Mouse (Mus musculus): Measurements from ENCODE around the gene Timmdc1. TPM values are rescaled to one million over a fixed set of nuclear protein-coding genes. Genes with fewer than 3 reads are reported as not detected.
"Not testable (repeated sequence)": the region's sequence is repeated elsewhere in the genome, so short reads cannot be mapped to it uniquely, and the experiment has no call there.

Timmdc1 gene
- polyA plus RNA-seq, 1 experiment = 24.4 TPM

DNA sequence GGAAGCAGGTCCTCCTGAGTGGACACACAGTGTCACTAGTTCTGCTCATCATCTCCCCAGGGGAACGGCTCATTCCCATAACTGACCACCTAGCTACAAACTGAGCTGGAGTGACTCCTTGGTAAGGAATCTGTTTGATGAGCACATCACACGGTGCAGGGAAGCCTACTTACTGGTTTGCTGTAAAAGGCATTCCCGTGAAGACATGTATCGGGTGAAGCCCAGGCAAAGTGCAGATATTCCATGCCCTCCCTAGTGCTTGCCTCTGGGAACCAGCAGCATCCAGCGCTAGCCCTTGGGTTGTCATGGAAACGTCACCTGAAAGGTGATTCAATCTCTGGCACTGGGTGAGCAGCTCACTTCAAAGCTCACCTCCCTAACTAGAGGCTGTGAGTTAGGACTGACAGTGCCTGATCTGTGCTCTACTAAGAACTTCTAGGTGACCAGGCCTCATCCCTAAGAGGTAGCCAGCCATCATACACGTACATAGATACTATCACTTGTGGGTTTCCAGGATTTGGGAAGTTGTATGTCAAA lies 25.8 kb downstream of the Timmdc1 start:
- no peaks in the 10 kb centered on the region for H3K4me1 ChIP-seq (ENCODE audit: control insufficient read depth, insufficient read depth, insufficient read length, low read length)
- no peaks in the 10 kb centered on the region for H3K27me3 ChIP-seq (ENCODE audit: control insufficient read depth, insufficient read depth, low read length)
- H3K36me3 ChIP-seq (ENCODE audit: control insufficient read depth, insufficient read depth, low read length) = peaks cover 24% of the 10 kb centered on the region
- TF ChIP-seq CTCF (IDR thresholded peaks at IDR 0.05; ENCODE audit: extremely low read depth, insufficient read length, insufficient replicate concordance, low read depth, low read length) (no peak), POLR2A (IDR thresholded peaks at IDR 0.05; ENCODE audit: low read depth, low read length) (no peak)
- H3K27ac ChIP-seq (ENCODE audit: insufficient read depth, low read depth, low read length) = no peak overlapping the region
- no peak overlapping the region for H3K4me3 ChIP-seq (ENCODE audit: low read depth, low read length)
- WGBS = 88% methylated on average over 7 of the region's 7 CpGs

DNA sequence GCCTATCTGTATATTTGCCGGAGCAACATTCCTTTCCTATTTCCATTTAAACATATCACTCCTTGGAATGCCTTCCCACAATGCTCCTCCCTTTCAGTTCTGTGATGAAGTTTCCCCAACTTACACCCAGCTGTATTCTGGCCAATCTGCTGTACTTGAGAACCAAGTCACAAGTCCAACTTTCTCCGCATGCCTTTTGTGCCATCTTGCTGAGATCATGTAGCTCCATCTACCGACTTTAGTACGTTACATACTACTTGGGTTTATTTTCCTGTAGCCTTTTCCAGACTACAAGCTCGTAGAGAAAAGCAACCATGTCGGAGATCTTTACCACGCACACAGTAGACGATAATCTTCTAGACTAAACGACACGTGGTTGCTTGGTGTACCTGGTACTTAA lies 28.6 kb downstream of the Timmdc1 start:
- TF ChIP-seq CTCF (IDR thresholded peaks at IDR 0.05; ENCODE audit: extremely low read depth, insufficient read length, insufficient replicate concordance, low read depth, low read length) = no peak
- no peak for TF ChIP-seq POLR2A (IDR thresholded peaks at IDR 0.05; ENCODE audit: low read depth, low read length)
- H3K4me3 ChIP-seq (ENCODE audit: low read depth, low read length) = no peak overlapping the region
- H3K27ac ChIP-seq (ENCODE audit: insufficient read depth, low read depth, low read length) = no peak overlapping the region
- no peaks in the 10 kb centered on the region for H3K27me3 ChIP-seq (ENCODE audit: control insufficient read depth, insufficient read depth, low read length)
- no peaks in the 10 kb centered on the region for H3K4me1 ChIP-seq (ENCODE audit: control insufficient read depth, insufficient read depth, insufficient read length, low read length)
- WGBS = 77% methylated on average over 10 of the region's 10 CpGs
- peaks cover 11% of the 10 kb centered on the region for H3K36me3 ChIP-seq (ENCODE audit: control insufficient read depth, insufficient read depth, low read length)

DNA sequence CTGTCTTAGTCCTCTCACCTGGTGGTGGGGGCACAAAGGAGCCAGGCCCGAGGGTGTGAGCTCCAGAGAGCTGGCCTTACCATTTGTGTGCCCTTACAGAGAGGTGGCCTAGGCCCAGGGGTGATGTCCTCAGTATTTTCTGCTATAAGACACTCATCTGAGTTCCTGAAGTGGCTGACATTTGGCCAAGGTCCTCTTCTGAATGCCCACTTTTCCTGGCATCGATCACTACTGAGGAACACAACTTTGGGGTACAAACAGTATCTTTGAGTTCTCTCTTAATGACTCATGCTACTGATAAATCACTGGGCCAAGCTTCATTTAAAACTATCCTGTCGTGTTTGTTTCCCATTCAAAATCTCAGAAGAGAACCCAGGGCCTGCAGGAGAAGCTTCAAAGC lies 29.9 kb downstream of the Timmdc1 start:
- Histone ChIP-seq H3K27ac (ENCODE audit: insufficient read depth, low read depth, low read length) (no peak overlapping the region), H3K36me3 (ENCODE audit: control insufficient read depth, insufficient read depth, low read length) (0 out of 2 replicates have a peak, but pooled peaks cover 2% of the 10 kb centered on the region), H3K4me1 (ENCODE audit: control insufficient read depth, insufficient read depth, insufficient read length, low read length) (no peaks in the 10 kb centered on the region), H3K27me3 (ENCODE audit: control insufficient read depth, insufficient read depth, low read length) (no peaks in the 10 kb centered on the region), H3K4me3 (ENCODE audit: low read depth, low read length) (no peak overlapping the region)
- 78% methylated on average over 3 of the region's 3 CpGs for WGBS
- TF ChIP-seq POLR2A (IDR thresholded peaks at IDR 0.05; ENCODE audit: low read depth, low read length) (no peak), CTCF (IDR thresholded peaks at IDR 0.05; ENCODE audit: extremely low read depth, insufficient read length, insufficient replicate concordance, low read depth, low read length) (no peak)

DNA sequence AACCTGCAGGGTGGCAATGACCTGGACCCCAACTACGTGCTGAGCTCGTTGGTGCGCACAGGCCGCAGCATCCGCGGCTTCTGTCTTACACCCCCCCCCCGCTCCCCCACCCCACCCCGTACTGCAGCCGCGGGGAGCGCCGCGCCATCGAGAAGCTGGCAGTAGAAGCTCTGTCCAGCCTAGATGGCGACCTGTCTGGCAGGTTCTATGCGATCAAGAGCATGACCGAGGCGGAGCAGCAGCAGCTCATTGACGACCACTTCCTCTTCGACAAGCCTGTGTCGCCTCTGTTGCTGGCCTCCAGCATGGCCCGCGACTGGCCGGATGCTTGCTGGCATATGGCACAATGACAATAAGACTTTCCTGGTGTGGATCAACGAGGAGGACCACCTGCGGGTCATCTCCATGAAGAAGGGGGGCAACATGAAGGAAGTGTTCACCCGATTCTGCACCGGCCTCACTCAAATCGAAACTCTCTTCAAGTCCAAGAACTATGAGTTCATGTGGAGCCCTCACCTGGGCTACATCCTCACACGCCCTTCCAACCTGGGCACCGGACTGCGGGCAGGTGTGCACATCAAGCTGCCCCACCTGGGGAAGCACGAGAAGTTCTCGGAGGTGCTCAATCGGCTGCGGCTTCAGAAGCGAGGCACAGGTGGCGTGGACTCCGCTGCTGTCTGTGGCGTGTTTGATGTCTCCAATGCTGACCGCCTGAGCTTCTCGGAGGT lies 38.7 kb downstream of the Timmdc1 start:
- Histone ChIP-seq H3K27me3 (ENCODE audit: control insufficient read depth, insufficient read depth, low read length) (no peaks in the 10 kb centered on the region), H3K27ac (ENCODE audit: insufficient read depth, low read depth, low read length) (no peak overlapping the region), H3K36me3 (ENCODE audit: control insufficient read depth, insufficient read depth, low read length) (no peaks in the 10 kb centered on the region), H3K4me3 (ENCODE audit: low read depth, low read length) (peak overlapping the region; percentile 61), H3K4me1 (ENCODE audit: control insufficient read depth, insufficient read depth, insufficient read length, low read length) (peaks cover 5% of the 10 kb centered on the region; the same call in 1 of the 2 replicates)
- 12% methylated on average over 42 of the region's 42 CpGs for WGBS
- no peak for TF ChIP-seq POLR2A (IDR thresholded peaks at IDR 0.05; ENCODE audit: low read depth, low read length)
- TF ChIP-seq CTCF (IDR thresholded peaks at IDR 0.05; ENCODE audit: extremely low read depth, insufficient read length, insufficient replicate concordance, low read depth, low read length) = no peak

DNA sequence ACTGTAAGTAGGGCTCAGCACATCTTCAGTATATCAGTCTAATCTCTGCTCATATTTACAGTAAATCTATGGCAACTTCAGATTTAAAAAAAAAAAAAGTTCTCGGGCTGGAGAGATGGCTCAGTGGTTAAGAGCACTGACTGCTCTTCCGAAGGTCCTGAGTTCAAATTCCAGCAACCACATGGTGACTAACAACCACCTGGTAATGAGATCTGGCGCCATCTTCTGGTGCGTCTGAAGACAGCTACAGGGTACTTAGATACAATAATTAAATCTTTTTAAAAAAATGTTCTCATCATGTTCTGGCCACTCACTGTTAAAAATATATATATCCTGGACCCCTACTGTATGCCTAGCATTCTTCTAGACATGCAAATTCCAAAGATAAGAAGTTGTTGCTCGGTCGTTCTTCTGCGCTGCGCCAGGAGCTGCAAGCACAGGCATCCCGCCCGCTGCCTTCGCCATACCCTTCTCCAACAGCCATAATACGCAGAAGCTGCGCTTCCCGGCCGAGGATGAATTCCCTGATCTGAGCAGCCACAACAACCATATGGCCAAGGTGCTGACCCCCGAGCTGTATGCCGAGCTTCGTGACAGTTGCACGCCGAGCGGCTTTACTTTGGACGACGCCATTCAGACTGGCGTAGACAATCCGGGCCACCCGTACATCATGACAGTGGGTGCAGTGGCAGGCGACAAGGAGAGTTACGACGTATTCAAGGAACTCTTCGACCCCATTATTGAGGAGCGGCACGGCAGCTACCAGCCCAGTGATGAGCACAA lies 39.5 kb downstream of the Timmdc1 start:
- H3K27me3 ChIP-seq (ENCODE audit: control insufficient read depth, insufficient read depth, low read length) = no peaks in the 10 kb centered on the region
- H3K4me3 ChIP-seq (ENCODE audit: low read depth, low read length) = peak overlapping the region; percentile 61
- no peak overlapping the region for H3K27ac ChIP-seq (ENCODE audit: insufficient read depth, low read depth, low read length)
- 10% methylated on average over 32 of the region's 32 CpGs for WGBS
- H3K4me1 ChIP-seq (ENCODE audit: control insufficient read depth, insufficient read depth, insufficient read length, low read length) = peaks cover 5% of the 10 kb centered on the region; the same call in 1 of the 2 replicates
- no peaks in the 10 kb centered on the region for H3K36me3 ChIP-seq (ENCODE audit: control insufficient read depth, insufficient read depth, low read length)
- peak; percentile 37; the same call in 1 of the 2 replicates for TF ChIP-seq CTCF (IDR thresholded peaks at IDR 0.05; ENCODE audit: extremely low read depth, insufficient read length, insufficient replicate concordance, low read depth, low read length)
- no peak for TF ChIP-seq POLR2A (IDR thresholded peaks at IDR 0.05; ENCODE audit: low read depth, low read length)

DNA sequence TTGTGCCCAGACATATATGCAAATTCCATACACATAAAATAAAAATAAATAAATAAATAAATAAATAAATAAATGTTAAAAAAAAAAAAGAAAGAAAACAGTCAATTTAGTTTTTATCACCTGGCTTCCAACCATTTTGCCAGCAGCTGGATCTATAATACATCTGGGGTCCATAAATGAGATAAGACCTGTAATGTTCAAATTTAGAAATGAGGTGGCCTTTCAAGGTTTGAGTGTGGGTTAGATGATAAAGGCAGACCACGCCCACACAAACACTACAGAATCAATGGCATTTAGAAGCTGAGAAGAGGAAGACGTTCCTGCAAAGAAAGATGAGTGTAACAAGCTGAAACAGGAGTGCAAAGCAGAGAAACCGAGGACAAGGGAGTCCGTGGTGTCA lies 41.1 kb downstream of the Timmdc1 start:
- WGBS = 58% methylated on average over 4 of the region's 4 CpGs
- H3K27ac ChIP-seq (ENCODE audit: insufficient read depth, low read depth, low read length) = no peak overlapping the region
- H3K4me1 ChIP-seq (ENCODE audit: control insufficient read depth, insufficient read depth, insufficient read length, low read length) = peaks cover 7% of the 10 kb centered on the region; the same call in 1 of the 2 replicates
- TF ChIP-seq POLR2A (IDR thresholded peaks at IDR 0.05; ENCODE audit: low read depth, low read length) = no peak
- no peaks in the 10 kb centered on the region for H3K27me3 ChIP-seq (ENCODE audit: control insufficient read depth, insufficient read depth, low read length)
- no peak overlapping the region for H3K4me3 ChIP-seq (ENCODE audit: low read depth, low read length)
- no peaks in the 10 kb centered on the region for H3K36me3 ChIP-seq (ENCODE audit: control insufficient read depth, insufficient read depth, low read length)

DNA sequence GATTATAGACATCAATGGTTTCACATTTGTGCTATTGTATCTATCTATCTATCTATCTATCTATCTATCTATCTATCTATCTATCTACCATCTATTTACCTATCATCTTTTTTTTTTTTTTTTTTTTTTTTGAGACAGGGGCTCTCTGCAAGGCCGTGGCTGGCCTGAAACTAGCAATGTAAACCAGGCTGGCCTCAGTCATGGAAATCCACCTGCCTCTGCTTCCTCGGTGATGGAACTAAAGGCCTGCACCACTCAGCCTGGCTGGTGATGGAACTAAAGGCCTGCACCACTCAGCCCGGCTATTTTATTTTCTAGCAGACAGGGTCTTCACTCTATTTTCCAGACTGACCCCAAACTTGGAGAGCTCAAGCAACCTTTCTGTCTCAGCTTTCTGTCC lies 44.2 kb downstream of the Timmdc1 start:
- H3K36me3 ChIP-seq (ENCODE audit: control insufficient read depth, insufficient read depth, low read length) = no peaks in the 10 kb centered on the region
- H3K27ac ChIP-seq (ENCODE audit: insufficient read depth, low read depth, low read length) = no peak overlapping the region
- peaks cover 6% of the 10 kb centered on the region for H3K4me1 ChIP-seq (ENCODE audit: control insufficient read depth, insufficient read depth, insufficient read length, low read length)
- no peaks in the 10 kb centered on the region for H3K27me3 ChIP-seq (ENCODE audit: control insufficient read depth, insufficient read depth, low read length)
- 91% methylated on average over 3 of the region's 3 CpGs for WGBS
- TF ChIP-seq POLR2A (IDR thresholded peaks at IDR 0.05; ENCODE audit: low read depth, low read length) = no peak
- H3K4me3 ChIP-seq (ENCODE audit: low read depth, low read length) = no peak overlapping the region

DNA sequence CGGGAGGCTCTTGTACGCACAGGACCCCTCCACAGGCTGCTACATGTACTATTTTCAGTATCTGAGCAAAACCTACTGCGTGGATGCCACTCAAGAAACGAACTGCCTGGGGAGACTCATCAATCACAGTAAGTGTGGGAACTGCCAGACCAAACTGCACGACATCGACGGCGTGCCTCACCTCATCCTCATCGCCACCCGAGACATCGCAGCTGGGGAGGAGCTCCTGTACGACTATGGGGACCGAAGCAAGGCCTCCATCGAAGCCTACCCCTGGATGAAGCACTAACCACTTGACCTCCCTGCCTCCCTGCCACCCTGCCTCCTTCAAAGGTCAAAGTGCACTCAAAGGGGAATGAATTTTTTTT lies 45.2 kb downstream of the Timmdc1 start:
- H3K4me3 ChIP-seq (ENCODE audit: low read depth, low read length) = peak overlapping the region; percentile 66; the same call in 1 of the 2 replicates
- H3K36me3 ChIP-seq (ENCODE audit: control insufficient read depth, insufficient read depth, low read length); H3K27me3 ChIP-seq (ENCODE audit: control insufficient read depth, insufficient read depth, low read length); H3K27ac ChIP-seq (ENCODE audit: insufficient read depth, low read depth, low read length); H3K4me1 ChIP-seq (ENCODE audit: control insufficient read depth, insufficient read depth, insufficient read length, low read length): not testable (repeated sequence)
- WGBS = 47% methylated on average over 14 of the region's 14 CpGs
